Mouse (Mus musculus): ENCODE results near the gene Zmiz2.
A peak's percentile ranks its signal among the peaks of the same experiment; 100 is the strongest.
"Not testable (repeated sequence)": the region's sequence is repeated elsewhere in the genome, so short reads cannot be mapped to it uniquely, and the experiment has no call there.

Zmiz2 gene

GRCm38 (mm10) chr11:6388726-6389413 is at the start of gene Zmiz2:
Gene Zmiz2, plus strand, starts transcription at chr11:6389074.
- peak; percentile 96 for DNase-seq

DNA sequence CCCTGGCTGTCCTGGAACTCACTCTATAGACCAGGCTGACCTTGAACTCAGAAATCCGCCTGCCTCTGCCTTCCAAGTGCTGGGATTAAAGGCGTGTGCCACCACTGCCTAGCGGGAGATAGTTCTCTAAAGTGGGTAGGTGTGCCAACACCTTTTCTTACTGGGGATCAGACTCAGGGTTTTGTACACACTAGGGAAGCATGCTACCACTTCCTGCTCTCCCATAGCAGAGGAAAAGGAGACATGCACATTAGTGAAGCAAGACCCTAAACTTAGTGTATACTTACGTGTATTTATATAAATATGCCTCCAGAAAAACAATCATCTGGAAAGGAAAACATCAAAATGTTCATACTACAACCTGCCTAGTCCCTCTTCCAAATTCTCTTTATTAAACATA is 42.9 kb upstream of the Zmiz2 start:
- DNase-seq: no peak

DNA sequence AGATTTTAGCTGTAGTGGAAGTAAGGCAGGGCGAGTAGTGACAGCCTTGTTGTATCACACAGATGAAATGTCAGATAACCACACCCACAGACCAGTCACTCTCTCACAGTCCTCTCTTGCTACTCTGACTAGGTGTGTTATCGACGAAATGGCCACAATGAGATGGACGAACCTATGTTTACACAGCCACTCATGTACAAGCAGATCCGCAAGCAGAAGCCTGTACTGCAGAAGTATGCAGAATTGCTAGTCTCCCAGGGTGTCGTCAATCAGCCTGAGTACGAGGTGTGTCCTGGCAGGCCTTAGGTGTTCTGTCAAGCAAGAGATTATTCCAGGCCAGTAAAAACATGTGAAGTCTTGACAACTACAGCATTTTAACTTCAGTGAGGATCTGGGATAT is 41.9 kb upstream of the Zmiz2 start:
- no peak for DNase-seq

DNA sequence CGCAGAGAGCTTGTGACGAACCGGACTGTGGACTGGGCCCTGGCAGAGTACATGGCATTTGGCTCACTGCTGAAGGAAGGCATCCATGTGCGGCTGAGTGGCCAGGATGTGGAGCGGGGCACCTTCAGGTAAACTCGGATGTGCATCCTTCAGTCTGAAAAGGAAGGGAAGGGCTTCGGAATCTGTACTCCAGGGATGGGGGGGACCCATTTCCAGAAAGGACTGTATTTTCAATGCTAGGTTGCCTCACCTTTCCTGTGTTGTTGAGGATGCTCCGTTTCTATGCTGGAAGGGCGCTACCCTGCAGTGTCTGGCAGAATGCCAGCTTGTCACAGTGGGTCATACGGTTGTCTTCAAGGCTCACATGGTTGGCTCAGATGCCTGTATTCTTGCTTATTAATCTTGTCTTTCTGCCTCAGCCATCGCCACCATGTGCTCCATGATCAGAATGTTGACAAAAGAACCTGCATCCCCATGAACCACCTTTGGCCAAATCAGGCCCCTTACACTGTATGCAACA is 40.1 kb upstream of the Zmiz2 start:
- DNase-seq: peak; percentile 69

- no peak for DNase-seq
These were observed 39.3 kb upstream of the Zmiz2 start for GRCm38 (mm10) chr11:6349586-6349985.

- no peak for DNase-seq
These were observed 33.8 kb upstream of the Zmiz2 start for GRCm38 (mm10) chr11:6355106-6355505.

DNA sequence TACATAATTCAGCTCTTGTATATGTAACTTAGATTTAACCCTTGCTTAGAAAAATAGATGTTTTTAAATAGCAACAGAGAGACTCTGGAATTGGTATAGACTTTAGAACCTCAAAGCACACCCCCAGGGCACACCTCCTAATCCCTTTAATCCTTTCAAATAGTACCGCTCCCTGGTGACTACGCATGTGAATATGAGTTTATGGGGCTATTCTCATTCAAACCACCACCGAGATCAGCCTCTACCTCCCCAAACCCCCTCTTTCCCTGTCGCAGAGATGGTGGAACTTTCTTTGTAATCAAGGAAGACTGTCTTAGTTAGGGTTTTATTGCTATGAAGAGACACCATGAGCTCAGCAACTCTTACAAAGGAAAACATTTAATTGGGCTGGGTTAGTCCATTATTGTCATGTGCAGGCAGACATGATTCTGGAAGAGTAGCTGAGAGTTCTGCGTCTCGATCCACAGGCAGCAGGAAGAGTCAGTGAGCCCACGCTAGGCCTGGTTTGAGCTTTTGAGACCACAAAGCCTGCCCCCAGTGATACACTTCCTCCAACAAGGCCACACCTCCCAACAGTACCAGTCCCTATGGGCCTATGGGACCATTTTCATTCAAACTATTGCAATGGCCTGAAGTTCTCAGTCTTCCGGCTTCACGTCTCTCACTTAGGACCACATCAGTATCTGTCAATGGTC is 24.1 kb upstream of the Zmiz2 start:
- DNase-seq: no peak

- DNase-seq: peak; percentile 84
These were observed 23.0 kb upstream of the Zmiz2 start for GRCm38 (mm10) chr11:6365885-6366284.

- DNase-seq: no peak
These were observed 22.4 kb upstream of the Zmiz2 start for GRCm38 (mm10) chr11:6366434-6366833.

DNA sequence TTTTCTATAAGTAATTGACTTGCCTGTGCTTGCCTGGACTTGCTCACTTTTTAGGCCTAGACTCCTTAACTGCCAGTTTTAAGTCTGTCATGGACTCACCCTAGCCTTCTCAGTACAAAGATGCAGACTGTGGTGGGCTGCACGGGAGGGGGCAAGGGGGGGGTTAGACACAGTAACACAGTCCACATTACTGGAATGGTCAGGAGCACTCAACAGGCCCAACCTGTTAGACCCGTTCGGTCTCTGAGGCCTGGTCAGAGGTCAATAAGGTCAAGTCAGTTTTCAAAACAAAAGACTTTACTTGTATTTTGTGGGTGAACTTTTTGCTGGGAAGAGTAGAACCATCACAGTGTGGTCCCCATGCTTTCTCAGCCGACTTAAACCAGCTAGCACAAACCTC is 21.7 kb upstream of the Zmiz2 start:
- no peak for DNase-seq

DNA sequence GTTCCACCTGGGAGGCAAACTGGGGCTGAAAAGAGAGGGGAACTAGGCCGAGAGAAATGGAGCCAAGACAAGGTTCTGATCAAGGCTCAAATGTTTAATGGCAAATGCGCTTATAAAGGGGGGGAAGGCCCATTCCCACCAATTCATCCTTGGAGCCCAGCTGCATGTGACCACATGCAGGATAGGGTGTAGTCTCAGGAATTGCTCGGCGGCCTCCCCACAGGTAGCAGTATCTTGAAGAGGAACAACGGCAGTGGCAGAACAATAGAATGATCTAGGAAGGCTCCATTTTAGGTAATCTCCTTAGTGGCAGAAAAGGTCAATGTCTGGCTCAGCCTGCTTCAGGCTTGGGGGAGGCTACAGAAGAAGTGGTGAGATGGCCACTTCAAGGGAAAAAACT is 20.9 kb upstream of the Zmiz2 start:
- DNase-seq: not testable (repeated sequence)

DNA sequence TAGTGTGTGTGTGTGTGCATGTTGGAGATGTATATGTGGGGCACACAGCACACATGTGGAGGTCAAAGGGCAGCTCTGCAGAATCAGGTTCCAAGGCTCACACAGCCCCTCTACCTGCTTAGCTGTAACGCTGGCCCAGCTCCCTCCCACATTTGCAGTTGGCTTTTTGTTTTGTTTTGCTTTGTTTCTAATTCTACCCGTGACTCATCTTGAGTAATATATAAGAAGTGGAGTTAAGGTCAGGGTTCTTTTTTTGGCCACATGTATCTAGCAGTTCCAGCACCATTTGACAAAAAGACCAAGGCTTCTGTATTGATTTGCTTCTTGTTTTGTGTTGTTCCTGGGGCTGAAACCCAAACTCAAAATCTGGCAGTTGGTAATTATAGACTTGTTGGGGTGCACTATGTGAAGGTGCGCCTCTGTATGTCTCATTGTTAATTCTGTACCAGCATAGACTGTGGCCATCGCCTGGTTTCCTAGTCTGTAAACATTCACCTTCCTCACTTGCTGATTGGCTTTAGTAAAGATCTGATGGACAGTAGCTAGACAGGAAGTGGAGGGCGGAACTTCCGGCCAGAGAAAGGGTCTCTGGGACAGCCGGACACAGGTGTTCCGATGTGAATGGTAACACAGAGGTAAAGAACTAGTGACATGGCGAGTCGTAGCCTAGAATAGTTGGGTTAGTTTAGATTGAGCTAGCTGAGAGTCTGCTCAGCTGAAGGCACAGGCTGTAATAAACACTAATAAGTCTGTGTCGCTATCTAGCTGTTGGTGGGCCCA is 17.3 kb upstream of the Zmiz2 start:
- no peak for DNase-seq

DNA sequence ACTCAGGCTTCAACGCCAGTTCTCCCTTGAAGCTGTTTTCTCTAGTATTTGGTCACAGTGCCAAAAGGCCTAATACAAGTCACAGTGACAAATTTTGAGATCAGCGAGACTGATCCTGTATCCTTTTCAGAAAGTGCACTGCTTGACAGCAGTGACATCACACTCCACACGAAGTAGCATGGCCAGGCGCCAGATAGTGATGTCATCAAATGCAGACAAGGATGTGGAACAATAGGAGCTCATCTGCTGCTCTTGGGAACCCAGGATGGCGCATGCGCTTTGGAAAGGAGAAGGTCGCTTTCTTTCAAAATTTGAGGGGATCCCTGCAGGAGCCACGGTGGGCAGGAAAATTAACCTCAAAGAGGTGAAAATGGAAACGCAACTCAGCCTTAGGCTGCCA is 16.1 kb upstream of the Zmiz2 start:
- DNase-seq: no peak

GRCm38 (mm10) chr11:6380916-6381315 is 8.0 kb upstream of the Zmiz2 start:
- DNase-seq: no peak

DNA sequence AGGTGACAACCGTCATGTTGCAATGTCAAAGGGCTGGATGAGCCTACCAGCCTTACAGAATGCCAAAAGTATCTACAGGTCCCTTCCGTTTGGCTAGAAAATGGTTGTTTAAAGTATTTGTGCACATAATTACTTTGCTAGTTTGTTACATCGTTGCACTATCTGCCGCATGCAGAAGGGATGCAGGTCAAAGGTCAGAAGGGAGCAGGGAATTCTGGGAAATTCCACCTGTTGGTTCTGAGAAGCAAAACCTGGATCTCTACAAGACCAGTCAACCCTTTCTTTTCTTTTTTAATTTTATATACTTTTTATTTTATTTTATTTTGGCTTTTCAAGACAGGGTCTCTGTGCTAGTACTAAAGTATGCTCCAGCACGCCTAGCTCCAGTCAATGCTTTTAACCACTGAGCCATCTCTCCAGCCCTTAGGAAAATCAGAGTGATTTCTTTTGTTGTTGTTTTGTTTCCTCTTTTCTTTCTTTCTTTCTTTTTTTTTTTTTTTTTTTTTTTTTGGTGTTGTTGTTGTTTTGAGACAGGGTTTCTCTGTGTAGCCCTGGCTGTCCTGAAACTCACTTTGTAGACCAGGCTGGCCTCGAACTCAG is 648 bp upstream of the Zmiz2 start:
- DNase-seq: peak; percentile 72

GRCm38 (mm10) chr11:6389483-6389921 is 628 bp downstream of the Zmiz2 start:
- DNase-seq: no peak

- DNase-seq: peak; percentile 49
These were observed 1.6 kb downstream of the Zmiz2 start for GRCm38 (mm10) chr11:6390376-6391053.

- peak; percentile 24 for DNase-seq
These were observed 2.8 kb downstream of the Zmiz2 start for GRCm38 (mm10) chr11:6391516-6392276.

GRCm38 (mm10) chr11:6392857-6393256 is 4.0 kb downstream of the Zmiz2 start:
- DNase-seq: peak; percentile 16

DNA sequence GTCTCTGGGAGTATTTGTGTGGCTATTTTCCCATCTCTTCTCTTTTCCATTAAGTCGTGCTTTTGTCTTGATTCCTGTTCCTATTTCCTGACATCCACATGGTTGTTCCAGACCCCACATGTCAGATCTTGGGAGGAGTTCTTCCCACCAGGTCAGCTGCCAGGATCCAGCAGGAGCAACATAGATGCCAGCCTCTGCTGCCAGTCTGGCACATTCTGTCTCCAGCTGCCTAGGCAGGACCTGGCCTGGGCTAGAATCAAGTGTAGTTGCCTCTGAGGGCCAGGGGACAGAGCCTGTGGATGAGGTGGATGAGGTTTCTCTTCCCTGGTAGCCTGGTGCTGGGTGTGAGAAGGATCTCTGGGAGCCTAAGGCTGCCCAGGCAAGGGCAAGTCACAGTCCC is 5.0 kb downstream of the Zmiz2 start:
- DNase-seq: peak; percentile 34

GRCm38 (mm10) chr11:6395565-6395964 is 6.7 kb downstream of the Zmiz2 start:
- peak; percentile 14 for DNase-seq

DNA sequence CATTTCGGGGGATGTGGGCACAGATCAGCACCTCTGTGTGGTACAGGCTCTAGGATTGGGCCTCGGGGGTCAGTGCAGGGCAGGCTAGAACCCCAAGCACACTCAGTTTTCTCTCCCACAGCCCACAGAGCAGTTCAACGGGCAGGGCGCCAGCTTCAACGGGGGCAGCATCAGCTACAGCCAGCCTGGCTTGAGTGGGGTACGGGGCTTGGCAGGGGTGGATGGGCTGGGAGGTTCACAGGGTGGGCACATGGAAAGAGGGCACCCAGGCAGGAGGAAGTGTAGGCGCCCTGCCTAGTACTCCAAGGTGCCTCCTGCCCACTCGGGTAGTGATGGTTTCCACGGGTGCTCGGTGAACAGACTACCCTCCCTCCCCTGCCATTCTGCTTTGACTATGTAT is 9.3 kb downstream of the Zmiz2 start:
- DNase-seq: peak; percentile 18

Data from cerebellum, adult 9-10 months (tissue).